Mouse (Mus musculus) CD4-positive, CD25-positive, alpha-beta regulatory T cell, adult 2 months (primary cell): ENCODE results near the gene Kbtbd13.

Experiments used
- DNase-seq: peaks from one replicate; pipeline ENCODE4 v3.0.0-alpha.2; 2012; ENCODE audit warnings: low read depth, low spot score

Kbtbd13 gene

GRCm38 (mm10) chr9:65347112-65347850, 44.2 kb downstream of the Kbtbd13 start:
- DNase-seq: no peak

- DNase-seq: peak; percentile 70
Observed at GRCm38 (mm10) chr9:65346476-65347111, 44.9 kb downstream of the Kbtbd13 start.

- DNase-seq: peak; percentile 95
Observed at GRCm38 (mm10) chr9:65345854-65346475, 45.5 kb downstream of the Kbtbd13 start, which contains the start of gene Pdcd7. Gene Pdcd7, plus strand, starts transcription at chr9:65346104.

DNA sequence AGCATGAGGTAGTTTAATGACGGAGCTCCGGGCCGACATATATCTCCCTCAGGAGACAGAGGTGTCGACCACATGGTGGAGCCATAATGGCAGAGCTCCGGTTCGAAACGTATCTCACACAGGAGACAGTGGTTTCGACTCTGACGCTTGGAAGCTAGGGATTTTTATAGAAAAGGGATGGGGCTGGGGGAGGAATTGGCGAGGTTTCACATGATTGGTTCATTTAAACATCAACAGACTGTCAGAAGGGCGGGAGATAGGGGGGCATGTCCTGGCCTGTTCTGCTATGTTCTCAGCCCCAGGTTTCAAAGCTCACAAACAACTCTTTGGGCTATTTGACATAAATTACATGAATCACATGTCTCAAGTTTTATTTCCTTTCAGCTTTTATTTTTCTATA, 46.0 kb downstream of the Kbtbd13 start:
- DNase-seq: peak; percentile 11

- DNase-seq: no peak
Observed at GRCm38 (mm10) chr9:65340414-65340813, 51.0 kb downstream of the Kbtbd13 start.

DNA sequence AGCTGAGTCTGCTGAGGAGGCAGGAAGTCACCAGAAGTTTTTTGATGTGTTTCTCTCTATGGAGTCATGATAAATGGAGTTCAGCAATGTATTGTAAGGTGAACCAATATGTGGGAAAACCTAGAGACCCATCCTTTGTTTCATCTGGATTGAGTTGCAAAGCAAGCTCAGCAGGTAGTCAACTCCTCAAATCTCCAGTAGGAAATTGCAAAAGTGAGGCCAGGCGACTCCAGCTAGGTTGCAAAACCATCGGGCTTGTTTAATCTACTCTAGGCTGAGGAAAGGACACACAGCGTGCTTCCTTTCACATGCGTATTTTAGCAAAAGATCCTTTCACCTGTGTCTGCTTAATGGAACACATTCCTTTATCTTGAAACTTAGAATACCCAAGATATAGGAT, 52.3 kb downstream of the Kbtbd13 start:
- DNase-seq: no peak
